Mouse (Mus musculus): ENCODE measurements around the gene Ckb. TPM values are rescaled to one million over a fixed set of nuclear protein-coding genes. Genes with fewer than 3 reads are reported as not detected.

Ckb gene
- total and polyA plus RNA-seq, 3 experiments: 0.54 to 3.7 TPM; not detected in 1

- no peak for TF ChIP-seq UBTF (IDR thresholded peaks at IDR 0.05; ENCODE audit: low read depth, low read length)
- TF ChIP-seq ELF1 (IDR thresholded peaks at IDR 0.05; ENCODE audit: low read depth, low read length): peak; percentile 97
- no peak for TF ChIP-seq PAX5 (IDR thresholded peaks at IDR 0.05; ENCODE audit: low read length)
- TF ChIP-seq ZKSCAN1 (IDR thresholded peaks at IDR 0.05; ENCODE audit: borderline replicate concordance, low read depth, low read length): no peak
- TF ChIP-seq HCFC1 (IDR thresholded peaks at IDR 0.05; ENCODE audit: low read depth, low read length): peak; percentile 93
- peak; percentile 72; the same call in 1 of the 2 replicates for TF ChIP-seq NELFE (IDR thresholded peaks at IDR 0.05; ENCODE audit: low read depth, low read length)
These were observed 5.9 kb upstream of the Ckb start, which contains the start of gene Trmt61a (continued) for GRCm38 (mm10) chr12:111677882-111678669.

- DNase-seq (ENCODE audit: extremely low read depth): no peak
These were observed 5.3 kb upstream of the Ckb start for GRCm38 (mm10) chr12:111677421-111677820.

GRCm38 (mm10) chr12:111675797-111676580 lies 3.9 kb upstream of the Ckb start:
- peaks cover 8 to 22% of the 10 kb centered on the region in 2 experiments for H3K36me3 ChIP-seq (replicated peaks in 1 of 2; ENCODE audit: control insufficient read depth in 1 of 2, insufficient read depth in 1 of 2, low read length in 1 of 2)
- TF ChIP-seq NRF1 (IDR thresholded peaks at IDR 0.05; ENCODE audit: low read depth, low read length) (no peak), TCF12 (IDR thresholded peaks at IDR 0.05; ENCODE audit: low read depth, low read length) (no peak)
- H3K4me3 ChIP-seq (replicated peaks in 1 of 3; ENCODE audit: low read depth in 2 of 3, low read length in 2 of 3, poor library complexity in 1 of 3): no peak overlapping the region
- H3K79me2 ChIP-seq (replicated peaks; ENCODE audit: control insufficient read depth, extremely low read depth, insufficient read depth, poor library complexity, severe bottlenecking): peaks cover 21% of the 10 kb centered on the region
- H3K27me3 ChIP-seq (replicated peaks): no peaks in the 10 kb centered on the region
- dilution Hi-C loops (cut with MboI; ENCODE audit: extremely low pct_ligation_motif_present, extremely low pct_unique_long_range_greater_than_20kb, low sequenced_read_pairs): no loop called here
- H3K9ac ChIP-seq (ENCODE audit: insufficient read depth, low read depth): no peak overlapping the region
- H3K4me2 ChIP-seq (ENCODE audit: insufficient read depth, low read depth, poor library complexity, severe bottlenecking): no peak overlapping the region
- in situ Hi-C loops (cut with MboI; ENCODE audit: low pct_ligation_motif_present, low pct_unique_long_range_greater_than_20kb, low sequenced_read_pairs): loop anchor here (5.0 kb wide), 1 partner anchor 36 kb away; the partner anchor contains the start of genes Apopt1 and Bag5
- peaks cover 23 to 59% of the 10 kb centered on the region in 2 experiments for H3K4me1 ChIP-seq (ENCODE audit: control insufficient read depth in 1 of 2, insufficient read depth in 2 of 2)
- DNase-seq (ENCODE audit: extremely low read depth): no peak
- H3K27ac ChIP-seq (ENCODE audit: insufficient read depth, low read depth): peak overlapping the region; percentile 68
- H3K9me3 ChIP-seq (replicated peaks; ENCODE audit: low read length): peaks cover 9% of the 10 kb centered on the region

More at GRCm38 (mm10) chr12:111677421-111677820, 5.3 kb upstream of the Ckb start:
- Histone ChIP-seq H3K4me2 (ENCODE audit: insufficient read depth, low read depth, poor library complexity, severe bottlenecking) (peak overlapping the region; percentile 95), H3K36me3 (replicated peaks in 1 of 2; ENCODE audit: control insufficient read depth in 1 of 2, insufficient read depth in 1 of 2, low read length in 1 of 2) (peaks cover 22 to 36% of the 10 kb centered on the region in 2 experiments), H3K9me3 (replicated peaks; ENCODE audit: low read length) (no peaks in the 10 kb centered on the region), H3K4me3 (replicated peaks in 1 of 3; ENCODE audit: low read depth in 2 of 3, low read length in 2 of 3, poor library complexity in 1 of 3) (peak overlapping the region; percentile 87 to 100 (median 97)), H3K27me3 (replicated peaks) (no peaks in the 10 kb centered on the region), H3K79me2 (replicated peaks; ENCODE audit: control insufficient read depth, extremely low read depth, insufficient read depth, poor library complexity, severe bottlenecking) (peaks cover 21% of the 10 kb centered on the region), H3K27ac (ENCODE audit: insufficient read depth, low read depth) (peak overlapping the region; percentile 36; the same call in 1 of the 2 replicates), H3K4me1 (ENCODE audit: control insufficient read depth in 1 of 2, insufficient read depth in 2 of 2) (peaks cover 23 to 66% of the 10 kb centered on the region in 2 experiments), H3K9ac (ENCODE audit: insufficient read depth, low read depth) (peak overlapping the region; percentile 82)
- TF ChIP-seq ZC3H11A (IDR thresholded peaks at IDR 0.05; ENCODE audit: low read depth, low read length): no peak
- TF ChIP-seq CHD2 (IDR thresholded peaks at IDR 0.05; ENCODE audit: low read length): no peak
- no peak for TF ChIP-seq ETS1 (conservative IDR thresholded peaks at IDR 0.05; ENCODE audit: low read depth, low read length)
- no peak for TF ChIP-seq CTCF (conservative IDR thresholded peaks at IDR 0.05 in 1 of 2, IDR thresholded peaks at IDR 0.05 in 1 of 2; ENCODE audit: low read depth in 2 of 2, low read length in 2 of 2)
- no peak for TF ChIP-seq MAZ (IDR thresholded peaks at IDR 0.05; ENCODE audit: low read depth, low read length)
- TF ChIP-seq TBP (conservative IDR thresholded peaks at IDR 0.05; ENCODE audit: low read depth, low read length): no peak
- TF ChIP-seq IRF4 (IDR thresholded peaks at IDR 0.05; ENCODE audit: low read depth, low read length): no peak
- TF ChIP-seq MAX (IDR thresholded peaks at IDR 0.05; ENCODE audit: low read length): no peak
- TF ChIP-seq MYC (IDR thresholded peaks at IDR 0.05; ENCODE audit: low read depth, low read length): no peak
- no peak for TF ChIP-seq MAFK (IDR thresholded peaks at IDR 0.05; ENCODE audit: insufficient replicate concordance, low read length)
- TF ChIP-seq ZKSCAN1 (IDR thresholded peaks at IDR 0.05; ENCODE audit: borderline replicate concordance, low read depth, low read length): no peak
- TF ChIP-seq JUN (IDR thresholded peaks at IDR 0.05; ENCODE audit: insufficient read depth, low read depth, low read length): no peak
- in situ Hi-C loops (cut with MboI; ENCODE audit: low pct_ligation_motif_present, low pct_unique_long_range_greater_than_20kb, low sequenced_read_pairs) (loop anchor here (5.0 kb wide), 1 partner anchor 35 kb away; the partner anchor contains the start of genes Apopt1 and Bag5), dilution Hi-C loops (cut with MboI; ENCODE audit: extremely low pct_ligation_motif_present, extremely low pct_unique_long_range_greater_than_20kb, low sequenced_read_pairs) (no loop called here)

Data from CH12.LX (cell line).